Mouse (Mus musculus): ENCODE data around the gene Rerg.

DNA sequence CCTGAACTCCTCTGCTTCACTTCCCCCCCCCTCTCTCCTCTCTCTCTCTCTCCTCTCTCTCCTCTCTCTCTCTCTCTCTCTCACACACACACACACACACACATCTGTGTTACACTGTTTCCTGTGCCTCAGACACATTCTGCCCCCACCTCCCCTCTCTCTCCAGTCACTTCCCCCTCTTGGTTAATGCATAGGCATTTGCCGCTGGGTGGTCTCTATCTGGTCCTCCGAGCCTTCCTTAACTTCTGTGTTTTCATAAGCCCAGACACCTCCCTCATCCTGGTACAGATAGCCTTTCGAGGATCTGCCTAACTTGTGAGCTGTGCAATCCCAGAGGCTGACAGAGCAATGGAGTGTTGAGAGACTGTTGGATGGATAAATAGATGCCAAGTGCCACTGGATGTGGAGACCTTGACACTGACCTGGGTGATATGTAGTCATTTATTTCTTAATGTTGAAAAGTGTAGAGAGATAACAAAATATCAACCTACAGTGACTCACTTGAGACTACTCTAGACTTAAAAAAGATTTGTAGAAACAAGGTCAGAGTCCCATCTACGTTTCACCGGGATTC is 29.0 kb downstream of the Rerg start:
- TF ChIP-seq CTCF (IDR thresholded peaks at IDR 0.05; ENCODE audit: insufficient read depth, low read length) (no peak), POLR2A (IDR thresholded peaks at IDR 0.05; ENCODE audit: borderline replicate concordance, extremely low read depth, low read depth, low read length) (no peak)
